Mouse (Mus musculus) heart, adult 18-20 months (tissue): ENCODE data around the gene Tgfbi. TPM values are rescaled to one million over a fixed set of nuclear protein-coding genes. Genes with fewer than 3 reads are reported as not detected.

Experiments used
- DNase-seq, 2 experiments: peaks; one replicate each; pipeline ENCODE4 v3.0.0; 2021 to 2022; ENCODE audit warnings: mixed read lengths in 1 of 2
- total RNA-seq, 2 experiments: library from RNA; stranded (reverse); gene quantifications; 2 replicates each; pipeline ENCODE4 v1.2.3; 2021

The Tgfbi gene
- total RNA-seq, 2 experiments from 2014 or later = 19.5 to 22.9 TPM

DNA sequence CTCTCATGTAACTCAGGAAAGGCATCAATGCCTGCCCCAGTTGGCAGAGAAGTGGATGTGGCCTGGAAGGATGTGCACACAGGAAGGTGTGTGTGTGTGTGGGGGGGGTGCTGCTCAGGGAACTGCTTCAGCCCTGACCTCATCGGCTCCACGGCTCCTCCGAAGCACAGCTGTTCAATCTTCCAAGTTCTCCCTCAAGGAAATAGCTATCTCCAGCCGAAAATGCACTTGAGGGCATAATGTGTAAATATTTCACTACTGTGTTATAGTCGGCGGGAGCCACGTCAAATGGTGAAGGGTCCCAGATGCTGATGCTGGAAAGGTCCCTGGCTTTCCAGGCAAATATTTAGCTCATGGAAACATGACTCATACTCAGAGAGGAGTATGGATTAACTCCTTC lies 25.6 kb downstream of the Tgfbi start:
- peak; percentile 54 to 69 for DNase-seq

DNA sequence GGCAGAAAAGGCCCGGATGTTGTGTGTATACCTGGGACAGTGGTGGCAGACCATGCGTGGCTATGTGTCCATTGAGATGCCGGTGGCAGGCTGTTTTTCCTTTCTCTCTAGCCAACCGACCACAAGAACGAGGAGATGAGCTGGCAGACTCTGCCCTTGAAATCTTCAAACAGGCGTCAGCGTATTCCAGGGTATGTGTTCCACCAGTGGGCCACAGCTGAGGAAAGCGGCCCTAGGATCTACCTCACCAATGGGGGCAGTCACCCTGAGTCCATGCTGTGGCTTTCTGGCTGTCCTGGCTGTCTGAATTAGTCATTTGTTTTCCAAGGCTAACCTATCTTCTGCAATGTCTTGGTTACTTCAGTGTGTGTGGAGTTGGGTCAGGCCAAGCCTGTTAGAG lies 27.7 kb downstream of the Tgfbi start:
- DNase-seq = no peak

GRCm38 (mm10) chr13:56641746-56642145 lies 32.4 kb downstream of the Tgfbi start:
- peak; percentile 40 to 75 for DNase-seq

GRCm38 (mm10) chr13:56644031-56644430 lies 34.7 kb downstream of the Tgfbi start:
- no peak for DNase-seq

- DNase-seq = no peak
Measured at GRCm38 (mm10) chr13:56645744-56646143, 36.4 kb downstream of the Tgfbi start.

DNA sequence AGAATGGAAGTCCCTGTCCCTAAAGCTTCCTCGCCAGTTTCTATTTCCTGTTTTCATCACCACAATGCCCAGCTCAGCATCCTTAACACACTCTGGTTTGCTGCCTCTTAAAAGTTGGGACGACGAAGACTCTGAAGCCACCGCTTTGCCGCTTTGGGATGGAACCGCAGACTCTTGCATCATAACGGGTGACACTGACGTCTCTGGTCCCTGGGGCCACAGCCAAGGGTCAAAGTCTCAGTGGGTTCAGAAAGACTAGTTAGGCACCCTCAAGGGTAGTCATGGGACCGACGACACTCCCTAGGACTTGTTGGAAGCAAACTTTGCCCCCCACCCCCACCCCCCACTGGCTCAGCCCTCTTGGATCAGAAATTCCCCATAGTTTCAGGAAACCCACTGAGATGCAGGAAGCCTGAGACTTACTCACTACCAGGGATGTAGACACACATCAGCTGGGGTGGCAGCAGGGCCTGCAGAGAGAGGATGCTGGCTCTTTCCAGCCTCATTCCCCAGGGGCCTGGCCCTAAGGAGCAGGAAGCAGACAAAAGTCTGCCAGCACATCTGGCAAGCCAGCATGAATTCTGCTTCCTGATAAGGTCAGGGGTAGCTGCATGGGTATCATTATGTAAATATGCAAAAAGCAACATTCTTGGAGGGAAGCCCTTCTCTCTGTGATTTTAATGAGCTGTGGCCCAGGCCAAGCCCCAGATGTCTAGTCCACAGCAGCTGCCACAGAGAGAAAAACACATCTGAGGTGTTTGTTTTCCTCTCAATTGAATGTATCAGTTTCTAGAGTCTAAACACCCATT lies 38.5 kb downstream of the Tgfbi start:
- peak; percentile 71 to 88 for DNase-seq

GRCm38 (mm10) chr13:56650020-56650419 lies 40.7 kb downstream of the Tgfbi start:
- DNase-seq = no peak

DNA sequence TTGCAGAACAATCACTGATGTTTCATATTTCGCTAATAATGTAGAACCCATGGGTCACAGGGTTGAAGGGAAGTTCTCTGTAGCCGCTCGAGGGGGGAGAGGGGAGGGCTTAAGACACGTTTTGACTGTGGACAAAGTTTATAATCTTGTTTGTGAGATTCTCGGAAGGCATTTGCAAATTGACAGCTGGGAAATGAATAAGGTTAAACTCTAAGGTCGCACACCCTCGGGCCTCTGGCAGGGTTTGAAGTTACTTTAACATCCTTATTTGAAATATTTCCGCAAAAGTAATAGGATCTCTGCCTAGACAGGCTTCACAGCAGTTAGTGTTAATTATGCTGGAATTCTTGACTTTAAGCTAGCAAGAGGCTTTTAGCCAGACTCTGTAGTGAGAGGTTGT lies 43.1 kb downstream of the Tgfbi start:
- no peak for DNase-seq

DNA sequence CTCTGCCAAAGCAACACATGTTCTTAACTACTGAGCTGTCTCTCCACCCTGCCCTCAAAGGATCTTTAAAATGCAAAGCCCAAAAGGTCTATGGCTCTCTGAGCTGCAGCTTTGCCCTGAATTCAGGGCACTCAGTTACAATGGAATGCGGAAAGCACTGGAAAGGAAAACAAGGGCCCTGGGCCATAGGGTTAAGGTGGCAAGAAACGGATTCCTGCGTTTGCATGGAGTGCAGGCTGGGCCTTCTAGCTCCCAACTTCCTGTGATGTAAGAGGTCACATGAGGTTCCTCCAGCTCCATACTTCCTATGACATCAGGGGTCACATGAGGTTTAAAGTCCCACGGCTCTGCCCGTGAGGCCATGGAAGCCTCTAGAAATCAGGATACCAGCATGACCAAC lies 44.9 kb downstream of the Tgfbi start:
- DNase-seq = no peak

DNA sequence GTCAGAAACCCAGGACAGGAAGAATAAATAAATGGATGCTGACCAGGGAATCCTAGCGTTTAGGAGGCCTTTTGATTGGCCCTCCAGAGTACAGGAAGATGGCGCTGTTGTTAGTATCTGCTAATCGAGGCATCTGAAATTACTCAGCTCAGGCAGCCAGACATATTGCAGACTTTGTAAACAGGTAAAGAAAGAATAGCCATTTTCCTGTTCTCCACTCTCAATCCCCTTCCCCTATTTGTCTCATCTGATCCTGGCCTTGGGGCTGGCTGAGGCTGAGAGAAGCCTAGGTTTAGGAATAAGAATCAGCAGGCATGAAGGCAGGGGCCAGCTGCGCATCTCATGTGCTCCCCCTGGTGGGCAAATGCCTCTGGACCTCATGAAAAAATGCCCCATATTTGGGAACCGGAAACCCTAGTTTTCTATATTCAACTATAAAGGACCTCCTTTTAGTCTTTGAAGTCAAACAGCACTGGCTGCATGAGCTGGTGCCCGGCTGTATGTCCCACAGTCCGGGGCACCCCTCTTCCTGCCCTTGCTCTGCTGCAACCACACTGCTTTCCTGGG lies 48.7 kb downstream of the Tgfbi start:
- DNase-seq = peak; percentile 77 to 92

DNA sequence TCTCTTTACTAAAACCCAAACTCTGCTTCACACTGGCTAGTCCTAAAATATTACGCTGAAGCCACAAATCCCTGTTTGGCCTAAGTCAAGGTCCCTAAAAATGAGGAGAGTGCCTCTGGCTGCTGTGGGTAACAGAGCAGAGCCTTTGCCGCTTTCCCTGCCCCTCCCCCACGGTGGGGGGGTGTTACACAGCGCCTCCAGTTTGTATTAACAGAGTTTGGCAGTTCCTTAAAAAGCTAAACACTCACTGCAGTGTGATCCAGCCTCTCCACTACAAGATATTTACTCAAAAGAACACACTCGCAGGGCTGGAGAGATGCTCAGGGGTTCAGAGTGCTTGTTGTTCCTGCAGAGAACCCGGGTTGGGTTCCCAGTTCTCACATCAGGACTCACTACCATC lies 49.6 kb downstream of the Tgfbi start:
- no peak for DNase-seq

- DNase-seq = peak; percentile 35 to 51
Measured at GRCm38 (mm10) chr13:56661914-56662621, 52.7 kb downstream of the Tgfbi start.

- DNase-seq = no peak
Measured at GRCm38 (mm10) chr13:56664256-56665170, 55.2 kb downstream of the Tgfbi start.

GRCm38 (mm10) chr13:56671206-56671605 lies 61.9 kb downstream of the Tgfbi start:
- DNase-seq = peak in 1 of 2 experiments; percentile 49

DNA sequence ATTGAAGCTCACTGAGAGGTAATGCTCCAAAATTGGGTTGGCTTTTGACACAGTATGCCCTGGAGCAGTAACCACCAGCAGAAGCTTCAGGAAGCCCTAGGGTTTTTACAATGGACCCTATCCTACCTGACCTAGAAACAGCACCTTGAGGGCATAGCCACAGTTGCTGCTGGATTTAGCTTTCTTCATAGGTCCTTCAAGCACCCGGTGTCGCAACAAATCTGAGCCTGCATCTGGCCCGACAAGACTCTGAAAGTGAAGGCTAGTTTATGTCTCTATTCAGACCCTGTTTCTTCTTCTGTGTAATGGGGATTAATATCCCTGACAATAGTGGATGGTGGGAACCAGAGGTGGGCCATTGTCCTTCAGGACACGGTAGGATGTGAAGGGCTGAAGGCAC lies 68.4 kb downstream of the Tgfbi start:
- DNase-seq = no peak

GRCm38 (mm10) chr13:56678188-56678787 lies 69.0 kb downstream of the Tgfbi start:
- peak; percentile 63 to 68 for DNase-seq

DNA sequence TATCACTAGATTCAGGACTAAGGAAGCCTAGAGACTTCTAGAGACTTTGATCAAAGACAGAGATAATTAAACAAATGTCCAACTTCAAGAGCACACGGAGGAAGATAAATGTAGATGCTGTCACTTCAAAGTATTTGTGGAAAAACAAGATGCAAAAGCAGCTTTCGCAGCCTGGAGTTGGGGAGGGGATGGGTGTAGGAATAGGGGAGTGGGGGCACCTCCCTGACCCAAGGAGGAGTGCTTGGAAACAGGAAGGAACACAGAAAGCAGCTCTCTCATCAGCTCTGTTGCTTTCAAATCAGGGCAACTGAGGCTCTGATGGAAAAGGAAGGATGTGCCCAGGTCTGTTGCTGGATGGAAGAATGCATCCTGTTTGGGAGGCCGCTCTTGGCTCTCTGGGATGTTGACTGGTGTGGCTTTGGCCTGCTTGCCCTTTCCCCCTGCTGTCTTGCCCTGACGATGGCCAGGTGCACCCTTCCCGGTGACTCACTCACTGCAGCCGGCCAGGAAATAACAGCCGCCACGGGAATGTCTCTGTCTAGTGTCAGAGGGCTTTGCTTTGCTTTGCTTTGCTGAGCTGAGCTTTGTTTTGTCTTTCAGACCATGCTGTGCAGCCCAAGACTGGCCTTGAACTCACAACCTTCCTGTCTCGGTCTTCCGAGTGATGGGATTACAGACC lies 69.6 kb downstream of the Tgfbi start:
- peak in 1 of 2 experiments; percentile 38 for DNase-seq

GRCm38 (mm10) chr13:56681924-56682323 lies 72.6 kb downstream of the Tgfbi start:
- no peak for DNase-seq

- DNase-seq = peak; percentile 76 to 82
Measured at GRCm38 (mm10) chr13:56682326-56682725, 73.0 kb downstream of the Tgfbi start.

DNA sequence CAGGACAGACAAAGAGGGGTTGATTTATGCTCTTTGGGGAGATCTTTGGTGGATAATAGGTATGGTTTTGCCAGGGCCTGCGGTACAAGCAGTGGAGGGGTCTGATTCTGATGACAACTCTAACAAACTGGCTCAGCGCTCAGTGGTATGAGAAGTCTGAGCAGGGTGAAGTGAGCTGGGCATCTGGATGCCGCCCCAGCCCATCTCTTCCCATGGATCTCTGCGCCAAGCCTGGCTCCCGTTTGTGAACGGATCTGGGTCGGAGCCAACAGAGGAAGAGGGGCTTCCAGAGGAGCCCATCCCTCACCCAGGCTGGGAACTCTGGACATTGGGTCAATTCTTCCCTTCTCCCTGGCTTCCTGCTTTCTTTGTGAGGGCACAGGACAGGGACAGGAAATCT lies 74.0 kb downstream of the Tgfbi start:
- no peak for DNase-seq
